Mouse (Mus musculus) olfactory bulb, adult 2 months (tissue): ENCODE measurements around the gene Abtb2.

Experiments
- CTCF ChIP-seq: fragments of 200-500 bp; IDR thresholded peaks from 2 replicates; pipeline ENCODE4 v1.5.1; 2012; ENCODE audit warnings: low read depth, mild to moderate bottlenecking, low read length, moderate library complexity; ENCODE audit not compliant: insufficient read depth
- POLR2A ChIP-seq: fragments of 200-500 bp; IDR thresholded peaks from 2 replicates; pipeline ENCODE4 v1.6.1; 2012; ENCODE audit warnings: mild to moderate bottlenecking, low read depth, low read length, moderate library complexity; ENCODE audit not compliant: insufficient read depth

DNA sequence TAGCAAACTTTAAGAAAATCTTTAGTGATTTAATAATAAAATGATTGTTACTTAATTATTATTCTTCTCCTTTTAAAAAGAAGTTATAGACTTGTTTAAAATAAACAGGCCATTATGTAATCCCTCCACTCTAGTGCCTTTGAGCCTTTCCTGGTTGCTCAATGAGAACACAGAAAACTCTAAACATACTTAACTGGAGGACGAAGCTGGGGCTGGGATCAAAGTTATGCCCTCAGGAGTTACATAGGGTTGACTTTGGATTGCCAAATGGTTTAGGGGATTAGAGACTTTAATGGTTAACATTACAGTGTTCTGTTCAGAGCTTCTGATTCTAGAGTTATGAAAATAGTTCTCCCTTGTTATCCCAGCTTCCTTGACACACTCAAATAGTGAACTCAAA lies 49.6 kb upstream of the Abtb2 start:
- TF ChIP-seq CTCF = no peak
- no peak for TF ChIP-seq POLR2A
